Mouse (Mus musculus): ENCODE results near the gene Gm10720.
A peak's percentile ranks its signal among the peaks of the same experiment; 100 is the strongest.
"Not testable (repeated sequence)": the region's sequence is repeated elsewhere in the genome, so short reads cannot be mapped to it uniquely, and the experiment has no call there.

Gene Gm10720

GRCm38 (mm10) chr9:3025653-3026052 lies 10.2 kb downstream of the Gm10720 start:
- peak; percentile 32 to 40 for DNase-seq (ENCODE audit: low spot score in 2 of 2)

GRCm38 (mm10) chr9:3026136-3026535 lies 10.7 kb downstream of the Gm10720 start:
- DNase-seq (ENCODE audit: low spot score in 2 of 2) = not testable (repeated sequence)

- not testable (repeated sequence) for DNase-seq (ENCODE audit: low spot score in 2 of 2)
Measured at GRCm38 (mm10) chr9:3026741-3027140, 11.3 kb downstream of the Gm10720 start.

- not testable (repeated sequence) for DNase-seq (ENCODE audit: low spot score in 2 of 2)
Measured at GRCm38 (mm10) chr9:3027200-3027599, 11.7 kb downstream of the Gm10720 start.

- peak in 1 of 2 experiments; percentile 22 for DNase-seq (ENCODE audit: low spot score in 2 of 2)
Measured at GRCm38 (mm10) chr9:3029276-3030000, 14.0 kb downstream of the Gm10720 start.

- DNase-seq (ENCODE audit: low spot score in 2 of 2) = not testable (repeated sequence)
Measured at GRCm38 (mm10) chr9:3030677-3031318, 15.3 kb downstream of the Gm10720 start.

- DNase-seq (ENCODE audit: low spot score in 2 of 2) = not testable (repeated sequence)
Measured at GRCm38 (mm10) chr9:3034299-3034698, 18.8 kb downstream of the Gm10720 start, which contains the start of gene Gm17535. TSS of gene Gm17535 (plus strand) at chr9:3034599.

- not testable (repeated sequence) for DNase-seq (ENCODE audit: low spot score in 2 of 2)
Measured at GRCm38 (mm10) chr9:3036577-3036976, 21.1 kb downstream of the Gm10720 start, which contains the start of gene Gm10715. TSS of gene Gm10715 (plus strand) at chr9:3036877.

- not testable (repeated sequence) for DNase-seq (ENCODE audit: low spot score in 2 of 2)
Measured at GRCm38 (mm10) chr9:3038161-3038560, 22.7 kb downstream of the Gm10720 start.
